Mouse (Mus musculus) E14TG2a.4 (cell line): ENCODE measurements at regions not wholly inside any gene's neighbourhood (a gene's known extent, or its start where the extent isn't known, plus 50 kb on each side); places are given as distances from the start of the nearest gene placed in this dataset.

Experiments
- CTCF ChIP-seq: conservative IDR thresholded peaks from 2 replicates; pipeline ENCODE4 v1.5.1; 2014; ENCODE audit warnings: low read length
- NANOG ChIP-seq: IDR thresholded peaks from 2 replicates; pipeline ENCODE4 v1.6.1; 2014; ENCODE audit warnings: borderline replicate concordance, low read length, mixed read lengths
- POU5F1 ChIP-seq: IDR thresholded peaks from 2 replicates; pipeline ENCODE4 v1.6.1; 2014; ENCODE audit warnings: low read length, borderline replicate concordance

DNA sequence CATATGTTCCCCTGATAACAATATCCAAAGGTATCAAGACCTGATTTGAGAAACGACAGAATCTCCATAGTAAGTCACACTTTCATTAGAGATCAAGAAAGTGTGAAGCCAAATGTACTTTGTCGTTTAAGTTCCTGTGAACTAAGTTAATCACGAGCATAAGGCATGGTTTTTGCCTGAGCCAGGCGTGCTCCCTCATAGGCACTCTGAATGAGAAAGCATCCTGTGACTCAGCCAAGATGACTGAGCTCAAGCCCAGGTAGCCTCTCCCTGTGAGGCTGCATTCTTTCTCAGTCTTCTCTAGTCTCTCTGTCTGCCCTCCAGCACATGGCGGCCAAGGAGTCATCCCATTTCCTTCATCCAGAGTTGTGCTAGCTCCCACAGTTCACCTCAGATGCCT lies 1154.9 kb downstream of the Sorcs3 start:
- TF ChIP-seq CTCF: no peak
- no peak for TF ChIP-seq NANOG
- TF ChIP-seq POU5F1: no peak
